Mouse (Mus musculus) limb, embryonic 13.5 days (tissue): ENCODE results near the gene Galnt4. TPM values are rescaled to one million over a fixed set of nuclear protein-coding genes. Genes with fewer than 3 reads are reported as not detected.
"Not testable (repeated sequence)": the region's sequence is repeated elsewhere in the genome, so short reads cannot be mapped to it uniquely, and the experiment has no call there.

ENCODE experiments used
- ATAC-seq: fragments of 200-750 bp; cut with Nextera tagmentation; 2 replicates; pipeline ENCODE4 v1.8.0; 2017; ENCODE audit warnings: low read depth, moderate number of reproducible peaks, moderate TSS enrichment; ENCODE audit not compliant: low FRiP score
- H3K27ac ChIP-seq: fragments of 300-500 bp; sonication (generic); 2 replicates; pipeline ENCODE4 v1.5.1; 2015; ENCODE audit warnings: inconsistent platforms, mild to moderate bottlenecking, moderate library complexity
- H3K27me3 ChIP-seq: fragments of 300-500 bp; sonication (generic); 2 replicates; pipeline ENCODE4 v1.6.1; 2015; ENCODE audit warnings: mild to moderate bottlenecking, inconsistent platforms
- H3K36me3 ChIP-seq: fragments of 300-500 bp; sonication (generic); 2 replicates; pipeline ENCODE4 v1.6.1; 2015; ENCODE audit warnings: inconsistent platforms, mild to moderate bottlenecking, moderate library complexity
- H3K4me1 ChIP-seq: fragments of 300-500 bp; sonication (generic); 2 replicates; pipeline ENCODE4 v1.6.1; 2015; ENCODE audit warnings: inconsistent platforms
- H3K4me2 ChIP-seq: fragments of 300-500 bp; sonication (generic); replicated peaks from 2 replicates; pipeline ENCODE4 v1.6.1; 2015; ENCODE audit warnings: inconsistent platforms, mild to moderate bottlenecking, moderate library complexity
- H3K4me3 ChIP-seq: fragments of 300-500 bp; sonication (generic); 2 replicates; pipeline ENCODE4 v1.5.1; 2015; ENCODE audit warnings: moderate library complexity, mild to moderate bottlenecking, inconsistent platforms
- H3K9ac ChIP-seq: fragments of 300-500 bp; sonication (generic); 2 replicates; pipeline ENCODE4 v1.6.1; 2015; ENCODE audit warnings: mild to moderate bottlenecking, inconsistent platforms
- H3K9me3 ChIP-seq: fragments of 300-500 bp; sonication (generic); 2 replicates; pipeline ENCODE4 v1.6.1; 2016; ENCODE audit warnings: inconsistent platforms
- WGBS: fragments of 180-500 bp; shearing (Covaris S2); methylation state at CpG from one replicate; pipeline ENCODE4 v1.1.7; 2015; 5-methylcytosine and 5-hydroxymethylcytosine counted together
- polyA plus RNA-seq: library from polyadenylated mRNA; unstranded; fragments of >200 nt; fragmentation: Nextera tagmentation; extraction: Ambion mirVana; gene quantifications from 2 replicates; pipeline ENCODE4 v1.2.1, GENCODE M21; 2015

The Galnt4 gene
- polyA plus RNA-seq, 1 experiment from 2014 or later = 10.1 TPM

- Histone ChIP-seq H3K9ac (no peak overlapping the region), H3K4me3 (no peak overlapping the region), H3K4me1 (no peaks in the 10 kb centered on the region), H3K36me3 (peaks cover 19% of the 10 kb centered on the region), H3K27ac (no peak overlapping the region), H3K27me3 (no peaks in the 10 kb centered on the region), H3K9me3 (no peaks in the 10 kb centered on the region), H3K4me2 (no peak overlapping the region)
- WGBS = 69% methylated on average over 5 of the region's 5 CpGs
- no peak for ATAC-seq
Observed at GRCm38 (mm10) chr10:99136337-99136736, 28.4 kb downstream of the Galnt4 start.

GRCm38 (mm10) chr10:99145611-99146010, 37.7 kb downstream of the Galnt4 start:
- Histone ChIP-seq H3K36me3 (peaks cover 9% of the 10 kb centered on the region), H3K4me2 (no peak overlapping the region), H3K27me3 (no peaks in the 10 kb centered on the region), H3K27ac (no peak overlapping the region), H3K4me3 (no peak overlapping the region), H3K9me3 (no peaks in the 10 kb centered on the region), H3K9ac (no peak overlapping the region), H3K4me1 (0 out of 2 replicates have a peak, but pooled peaks cover 3% of the 10 kb centered on the region)
- WGBS = 74% methylated on average over 8 of the region's 8 CpGs
- no peak for ATAC-seq

GRCm38 (mm10) chr10:99146596-99146995, 38.6 kb downstream of the Galnt4 start:
- WGBS = 94% methylated on average over 8 of the region's 8 CpGs

GRCm38 (mm10) chr10:99150016-99150415, 42.1 kb downstream of the Galnt4 start:
- H3K27ac ChIP-seq = no peak overlapping the region
- no peaks in the 10 kb centered on the region for H3K4me1 ChIP-seq
- no peak for ATAC-seq
- H3K27me3 ChIP-seq = no peaks in the 10 kb centered on the region
- no peaks in the 10 kb centered on the region for H3K9me3 ChIP-seq
- WGBS = 89% methylated on average over 6 of the region's 6 CpGs
- peaks cover 9% of the 10 kb centered on the region for H3K36me3 ChIP-seq
- H3K4me3 ChIP-seq = no peak overlapping the region
- H3K9ac ChIP-seq = no peak overlapping the region
- no peak overlapping the region for H3K4me2 ChIP-seq

More at GRCm38 (mm10) chr10:99146596-99146995, 38.6 kb downstream of the Galnt4 start:
- no peak overlapping the region for H3K4me2 ChIP-seq
- H3K27me3 ChIP-seq = no peaks in the 10 kb centered on the region
- no peak for ATAC-seq
- H3K4me1 ChIP-seq = 0 out of 2 replicates have a peak, but pooled peaks cover 3% of the 10 kb centered on the region
- no peak overlapping the region for H3K9ac ChIP-seq
- H3K36me3 ChIP-seq = peaks cover 9% of the 10 kb centered on the region
- H3K4me3 ChIP-seq = no peak overlapping the region
- no peaks in the 10 kb centered on the region for H3K9me3 ChIP-seq
- no peak overlapping the region for H3K27ac ChIP-seq

GRCm38 (mm10) chr10:99151580-99151979, 43.6 kb downstream of the Galnt4 start:
- Histone ChIP-seq H3K27me3 (no peaks in the 10 kb centered on the region), H3K4me1 (no peaks in the 10 kb centered on the region), H3K9me3 (no peaks in the 10 kb centered on the region), H3K27ac (no peak overlapping the region), H3K36me3 (peaks cover 9% of the 10 kb centered on the region), H3K4me3 (no peak overlapping the region), H3K4me2 (no peak overlapping the region), H3K9ac (no peak overlapping the region)
- 93% methylated on average over 1 of the region's 1 CpGs for WGBS
- ATAC-seq = no peak

GRCm38 (mm10) chr10:99152063-99152462, 44.1 kb downstream of the Galnt4 start:
- Histone ChIP-seq H3K9me3 (no peaks in the 10 kb centered on the region), H3K4me3 (no peak overlapping the region), H3K9ac (no peak overlapping the region), H3K27ac (no peak overlapping the region), H3K27me3 (no peaks in the 10 kb centered on the region), H3K36me3 (peaks cover 13% of the 10 kb centered on the region), H3K4me2 (no peak overlapping the region), H3K4me1 (no peaks in the 10 kb centered on the region)
- ATAC-seq = no peak
- 89% methylated on average over 6 of the region's 6 CpGs for WGBS

GRCm38 (mm10) chr10:99154635-99155034, 46.7 kb downstream of the Galnt4 start:
- H3K9ac ChIP-seq = no peak overlapping the region
- peaks cover 6% of the 10 kb centered on the region for H3K4me1 ChIP-seq
- 89% methylated on average over 8 of the region's 8 CpGs for WGBS
- H3K9me3 ChIP-seq = no peaks in the 10 kb centered on the region
- H3K27ac ChIP-seq = no peak overlapping the region
- no peak overlapping the region for H3K4me2 ChIP-seq
- ATAC-seq = no peak
- H3K27me3 ChIP-seq = no peaks in the 10 kb centered on the region
- H3K4me3 ChIP-seq = no peak overlapping the region
- peaks cover 14% of the 10 kb centered on the region; the same call in 1 of the 2 replicates for H3K36me3 ChIP-seq

GRCm38 (mm10) chr10:99156808-99157207, 48.8 kb downstream of the Galnt4 start:
- Histone ChIP-seq H3K9me3 (no peaks in the 10 kb centered on the region), H3K27ac (no peak overlapping the region), H3K4me3 (no peak overlapping the region), H3K27me3 (no peaks in the 10 kb centered on the region), H3K4me1 (peaks cover 6% of the 10 kb centered on the region), H3K36me3 (peaks cover 13% of the 10 kb centered on the region; the same call in 1 of the 2 replicates), H3K4me2 (no peak overlapping the region), H3K9ac (no peak overlapping the region)
- WGBS = 92% methylated on average over 5 of the region's 5 CpGs
- ATAC-seq = no peak

GRCm38 (mm10) chr10:99157697-99158096, 49.7 kb downstream of the Galnt4 start:
- H3K9ac ChIP-seq, H3K4me2 ChIP-seq, H3K27me3 ChIP-seq, H3K27ac ChIP-seq, H3K4me3 ChIP-seq, H3K9me3 ChIP-seq, H3K4me1 ChIP-seq, ATAC-seq: not testable (repeated sequence)
- H3K36me3 ChIP-seq = peaks cover 13% of the 10 kb centered on the region; the same call in 1 of the 2 replicates
- whole genome bisulfite sequencing = 92% methylated on average over 10 of the region's 10 CpGs

GRCm38 (mm10) chr10:99161987-99162582, 54.1 kb downstream of the Galnt4 start:
- Histone ChIP-seq H3K4me2 (no peak overlapping the region), H3K4me1 (peaks cover 10% of the 10 kb centered on the region), H3K36me3 (peaks cover 10% of the 10 kb centered on the region; the same call in 1 of the 2 replicates), H3K27me3 (no peaks in the 10 kb centered on the region), H3K4me3 (no peak overlapping the region), H3K9ac (no peak overlapping the region), H3K27ac (no peak overlapping the region), H3K9me3 (no peaks in the 10 kb centered on the region)
- ATAC-seq = no peak
- 37% methylated on average over 8 of the region's 8 CpGs for WGBS

Other genes starting within 250 kb of the Galnt4 start
- gene Atp2b1, start 193.8 kb upstream of the Galnt4 start, polyA plus RNA-seq = 152 and 155 TPM in 2 replicates
- 17.6 and 22.6 TPM in 2 replicates for gene Poc1b, start 1.1 kb upstream of the Galnt4 start, polyA plus RNA-seq
- not detected in 2 replicates for gene Phxr2, start 18.2 kb downstream of the Galnt4 start, polyA plus RNA-seq
- 64.3 and 72.1 TPM in 2 replicates for gene Dusp6, start 155.1 kb downstream of the Galnt4 start, polyA plus RNA-seq